Mouse (Mus musculus) brown adipose tissue, adult 24 weeks (tissue): ENCODE measurements around the gene Dusp3. TPM values are rescaled to one million over a fixed set of nuclear protein-coding genes. Genes with fewer than 3 reads are reported as not detected.
"Not testable (repeated sequence)": the region's sequence is repeated elsewhere in the genome, so short reads cannot be mapped to it uniquely, and the experiment has no call there.

ENCODE experiments used
- H3K27ac ChIP-seq: fragments of 200-500 bp; replicated peaks from 2 replicates; pipeline ENCODE4 v1.5.1; 2012; ENCODE audit warnings: low read depth, mild to moderate bottlenecking, low read length
- H3K4me1 ChIP-seq: fragments of 200-500 bp; 2 replicates; pipeline ENCODE4 v1.6.1; 2012; ENCODE audit warnings: low read length, mixed read lengths; ENCODE audit not compliant: control insufficient read depth, insufficient read depth, insufficient read length
- H3K4me3 ChIP-seq: fragments of 200-500 bp; 2 replicates; pipeline ENCODE4 v1.5.1; 2012; ENCODE audit warnings: low read depth, mild to moderate bottlenecking, low read length, moderate library complexity; ENCODE audit not compliant: insufficient read depth
- polyA plus RNA-seq: library from polyadenylated mRNA; stranded (reverse); fragments of >200 nt; gene quantifications from 2 replicates; pipeline ENCODE4 v1.2.4, GENCODE M21; 2012; ENCODE audit not compliant: missing spikeins, insufficient read depth, insufficient read length

Dusp3 gene
- polyA plus RNA-seq, 1 experiment: 66.5 TPM

GRCm38 (mm10) chr11:101998258-101998657 is 11.4 kb upstream of the Dusp3 start:
- H3K4me1 ChIP-seq: no peaks in the 10 kb centered on the region; the same call in 1 of the 2 replicates
- H3K27ac ChIP-seq: peak overlapping the region; percentile 55
- no peak overlapping the region for H3K4me3 ChIP-seq

- Histone ChIP-seq H3K27ac (no peak overlapping the region; the same call in 1 of the 2 replicates), H3K4me1 (no peaks in the 10 kb centered on the region; the same call in 1 of the 2 replicates), H3K4me3 (no peak overlapping the region)
Measured at GRCm38 (mm10) chr11:101995938-101996337, 9.1 kb upstream of the Dusp3 start.

- no peak overlapping the region for H3K4me3 ChIP-seq
- peak overlapping the region; percentile 80 for H3K27ac ChIP-seq
Measured at GRCm38 (mm10) chr11:101994100-101994499, 7.3 kb upstream of the Dusp3 start.

GRCm38 (mm10) chr11:101992411-101992810 is 5.6 kb upstream of the Dusp3 start:
- H3K27ac ChIP-seq: no peak overlapping the region

More at GRCm38 (mm10) chr11:101994100-101994499, 7.3 kb upstream of the Dusp3 start:
- H3K4me1 ChIP-seq: no peaks in the 10 kb centered on the region; the same call in 1 of the 2 replicates

GRCm38 (mm10) chr11:101991813-101992212 is 5.0 kb upstream of the Dusp3 start:
- Histone ChIP-seq H3K27ac (no peak overlapping the region), H3K4me1 (no peaks in the 10 kb centered on the region; the same call in 1 of the 2 replicates), H3K4me3 (no peak overlapping the region)

More at GRCm38 (mm10) chr11:101992411-101992810, 5.6 kb upstream of the Dusp3 start:
- Histone ChIP-seq H3K4me1 (no peaks in the 10 kb centered on the region; the same call in 1 of the 2 replicates), H3K4me3 (no peak overlapping the region)

- no peak overlapping the region for H3K27ac ChIP-seq
- no peaks in the 10 kb centered on the region; the same call in none of the 2 replicates for H3K4me1 ChIP-seq
- H3K4me3 ChIP-seq: no peak overlapping the region
Measured at GRCm38 (mm10) chr11:101990244-101990643, 3.4 kb upstream of the Dusp3 start.

GRCm38 (mm10) chr11:101985990-101986389 is 823 bp downstream of the Dusp3 start:
- no peak overlapping the region for H3K4me3 ChIP-seq
- H3K4me1 ChIP-seq: peaks cover 3% of the 10 kb centered on the region
- H3K27ac ChIP-seq: no peak overlapping the region

- not testable (repeated sequence) for H3K4me1 ChIP-seq, H3K4me3 ChIP-seq
- H3K27ac ChIP-seq: peak overlapping the region; percentile 75
Measured at GRCm38 (mm10) chr11:101985450-101985849, 1.4 kb downstream of the Dusp3 start.

GRCm38 (mm10) chr11:101984054-101985025 is 2.5 kb downstream of the Dusp3 start, which contains the start of gene Cfap97d1:
Gene Cfap97d1 (plus strand): TSS chr11:101984279.
- H3K4me3 ChIP-seq: peak within 1 kb of the TSS; percentile 67
- peaks cover 3% of the 10 kb centered on the region for H3K4me1 ChIP-seq
- H3K27ac ChIP-seq: peak within 1 kb of the TSS; percentile 96

GRCm38 (mm10) chr11:101983431-101983921 is 3.3 kb downstream of the Dusp3 start:
- H3K4me1 ChIP-seq: peaks cover 3% of the 10 kb centered on the region
- H3K4me3 ChIP-seq: peak overlapping the region; percentile 60
- peak overlapping the region; percentile 94 for H3K27ac ChIP-seq

- Histone ChIP-seq H3K27ac (peak overlapping the region; percentile 94), H3K4me3 (peak overlapping the region; percentile 60), H3K4me1 (peaks cover 3% of the 10 kb centered on the region)
Measured at GRCm38 (mm10) chr11:101982981-101983411, 3.8 kb downstream of the Dusp3 start.

GRCm38 (mm10) chr11:101981850-101982249 is 5.0 kb downstream of the Dusp3 start:
- Histone ChIP-seq H3K27ac (peak overlapping the region; percentile 94), H3K4me1 (peaks cover 3% of the 10 kb centered on the region), H3K4me3 (peak overlapping the region; percentile 60)

- Histone ChIP-seq H3K4me3 (no peak overlapping the region), H3K4me1 (peaks cover 3% of the 10 kb centered on the region; the same call in 1 of the 2 replicates), H3K27ac (no peak overlapping the region)
Measured at GRCm38 (mm10) chr11:101980603-101981157, 6.1 kb downstream of the Dusp3 start.

- no peak overlapping the region for H3K4me3 ChIP-seq
- peaks cover 3% of the 10 kb centered on the region; the same call in 1 of the 2 replicates for H3K4me1 ChIP-seq
- no peak overlapping the region for H3K27ac ChIP-seq
Measured at GRCm38 (mm10) chr11:101979140-101979539, 7.7 kb downstream of the Dusp3 start.

- no peak overlapping the region for H3K27ac ChIP-seq
- peaks cover 9% of the 10 kb centered on the region; the same call in 1 of the 2 replicates for H3K4me1 ChIP-seq
- H3K4me3 ChIP-seq: no peak overlapping the region
Measured at GRCm38 (mm10) chr11:101976949-101977348, 9.9 kb downstream of the Dusp3 start.
